Comparison of ENCODE assay signal across 25 mouse cellular contexts in genomic region chr2:103913252-103913650, GRCm38 (mm10). TPM values are rescaled to one million over a fixed set of nuclear protein-coding genes. Genes with fewer than 3 reads are reported as not detected.
DNase-seq lines count a peak whose midpoint lies in the region; ATAC-seq and TF ChIP-seq lines count a peak whose summit lies in the region.
"Had no signal": no experiment of that assay in that cellular context is flagged by ENCODE, and none has a peak within 500 bp of the region (broad histone marks: within the 10 kb centered on the region; RNA-seq: fewer than 3 reads in every experiment).

No protein-coding gene starts in this region.

- H3K27me3 ChIP-seq in liver, embryonic 13.5 days = no peaks in the 10 kb centered on the region
- 0 out of 2 replicates have a peak, but pooled peaks cover 2% of the 10 kb centered on the region for H3K27me3 ChIP-seq in liver, embryonic 12.5 days (replicated peaks)
- no peaks in the 10 kb centered on the region for H3K27me3 ChIP-seq in midbrain, postnatal 0 days (ENCODE audit: insufficient read depth, low read length)
- no peaks in the 10 kb centered on the region for H3K27me3 ChIP-seq in midbrain, embryonic 10.5 days (ENCODE audit: low read depth, poor library complexity, severe bottlenecking)
- H3K27me3 ChIP-seq: embryonic facial prominence, embryonic 12.5 days; forebrain, embryonic 12.5 days had no signal

- ATAC-seq in liver, embryonic 13.5 days (ENCODE audit: low read depth) = no peak
- ATAC-seq in liver, embryonic 12.5 days = no peak
- 0 out of 2 replicates have a peak, but pooled peaks have one; percentile 47 for ATAC-seq in midbrain, postnatal 0 days (ENCODE audit: low FRiP score)
- ATAC-seq: CD4-positive, CD25-positive, alpha-beta regulatory T cell, adult 4 months; liver, postnatal 0 days had no signal

- no peak overlapping the region for H3K4me3 ChIP-seq in liver, embryonic 13.5 days (replicated peaks)
- no peak overlapping the region for H3K4me3 ChIP-seq in liver, embryonic 12.5 days
- no peak overlapping the region for H3K4me3 ChIP-seq in midbrain, postnatal 0 days (ENCODE audit: low read depth, low read length)
- H3K4me3 ChIP-seq in midbrain, embryonic 10.5 days = no peak overlapping the region
- H3K4me3 ChIP-seq: embryonic facial prominence, embryonic 12.5 days; erythroblast, embryonic 14.5 days; forebrain, embryonic 12.5 days; heart, embryonic 15.5 days; left cerebral cortex, adult 2 months had no signal

- H3K9ac ChIP-seq in liver, embryonic 13.5 days = no peak overlapping the region
- H3K9ac ChIP-seq in liver, embryonic 12.5 days = no peak overlapping the region
- H3K9ac ChIP-seq in midbrain, postnatal 0 days (replicated peaks; ENCODE audit: low read length, poor library complexity, severe bottlenecking) = no peak overlapping the region
- H3K9ac ChIP-seq: embryonic facial prominence, embryonic 12.5 days; forebrain, embryonic 12.5 days; heart, embryonic 15.5 days; liver, postnatal 0 days had no signal

- peak; percentile 81 for DNase-seq in heart, adult 11 months
- DNase-seq in heart, adult 8-10 months (ENCODE audit: low spot score) = no peak
- no peak for DNase-seq in liver, embryonic 13.5 days
- no peak for DNase-seq in midbrain, postnatal 0 days (ENCODE audit: low spot score)
- DNase-seq in midbrain, embryonic 10.5 days (ENCODE audit: low spot score) = no peak
- DNase-seq in retina, embryonic 14.5 days (ENCODE audit: low spot score) = no peak
- DNase-seq: adrenal gland, postnatal 14 days; cerebellum, adult 9-10 months; gastrocnemius, postnatal 25 days; heart, postnatal 36 days; kidney, adult 2 months; liver; liver, postnatal 0 days; midbrain, embryonic 14.5 days; retina, postnatal 1 day; right cerebral cortex, postnatal 25 days had no signal

- H3K36me3 ChIP-seq in liver, embryonic 13.5 days = peaks cover 20% of the 10 kb centered on the region; the same call in 1 of the 2 replicates
- H3K36me3 ChIP-seq in liver, embryonic 12.5 days = 0 out of 2 replicates have a peak, but pooled peaks cover 5% of the 10 kb centered on the region
- no peaks in the 10 kb centered on the region for H3K36me3 ChIP-seq in midbrain, postnatal 0 days (ENCODE audit: insufficient read depth, low read length)
- H3K36me3 ChIP-seq in midbrain, embryonic 10.5 days = no peaks in the 10 kb centered on the region
- H3K36me3 ChIP-seq: embryonic facial prominence, embryonic 12.5 days; forebrain, embryonic 12.5 days; heart, embryonic 15.5 days had no signal

- H3K4me1 ChIP-seq in liver, embryonic 13.5 days (replicated peaks) = peaks cover 34% of the 10 kb centered on the region
- H3K4me1 ChIP-seq in liver, embryonic 12.5 days = peaks cover 40% of the 10 kb centered on the region
- H3K4me1 ChIP-seq in midbrain, postnatal 0 days (ENCODE audit: insufficient read depth, low read length) = no peaks in the 10 kb centered on the region
- H3K4me1 ChIP-seq in midbrain, embryonic 10.5 days = no peaks in the 10 kb centered on the region
- H3K4me1 ChIP-seq: embryonic facial prominence, embryonic 12.5 days; forebrain, embryonic 12.5 days; heart, embryonic 15.5 days had no signal

- TF ChIP-seq CTCF in midbrain, postnatal 0 days (IDR thresholded peaks at IDR 0.05) = no peak

- WGBS in liver, embryonic 13.5 days (ENCODE audit: insufficient replicate concordance) = 63% methylated on average over 6 of the region's 6 CpGs
- 66% methylated on average over 6 of the region's 6 CpGs for WGBS in liver, embryonic 12.5 days (ENCODE audit: insufficient replicate concordance)
- WGBS in midbrain, postnatal 0 days = 76% methylated on average over 6 of the region's 6 CpGs
- WGBS in midbrain, embryonic 10.5 days = 87% methylated on average over 6 of the region's 6 CpGs

- H3K9me3 ChIP-seq in liver, embryonic 13.5 days (replicated peaks) = no peaks in the 10 kb centered on the region
- no peaks in the 10 kb centered on the region for H3K9me3 ChIP-seq in liver, embryonic 12.5 days (replicated peaks)
- H3K9me3 ChIP-seq in midbrain, postnatal 0 days (ENCODE audit: low read length) = no peaks in the 10 kb centered on the region
- H3K9me3 ChIP-seq in midbrain, embryonic 10.5 days (replicated peaks) = no peaks in the 10 kb centered on the region
- H3K9me3 ChIP-seq: embryonic facial prominence, embryonic 12.5 days; forebrain, embryonic 12.5 days; heart, embryonic 15.5 days had no signal

- no peak overlapping the region for H3K4me2 ChIP-seq in liver, embryonic 13.5 days
- no peak overlapping the region for H3K4me2 ChIP-seq in liver, embryonic 12.5 days
- no peak overlapping the region for H3K4me2 ChIP-seq in midbrain, postnatal 0 days (ENCODE audit: low read depth, low read length, poor library complexity, severe bottlenecking)
- H3K4me2 ChIP-seq: embryonic facial prominence, embryonic 12.5 days; forebrain, embryonic 12.5 days; heart, embryonic 15.5 days had no signal

- 0 out of 2 replicates have a peak overlapping the region, but pooled peaks have one; percentile 19 for H3K27ac ChIP-seq in liver, embryonic 13.5 days
- H3K27ac ChIP-seq in liver, embryonic 12.5 days = no peak overlapping the region
- 0 out of 2 replicates have a peak overlapping the region, but pooled peaks have one; percentile 12 for H3K27ac ChIP-seq in midbrain, postnatal 0 days (ENCODE audit: low read depth, low read length)
- H3K27ac ChIP-seq in midbrain, embryonic 10.5 days (replicated peaks) = no peak overlapping the region
- H3K27ac ChIP-seq: embryonic facial prominence, embryonic 12.5 days; forebrain, embryonic 12.5 days; heart, embryonic 15.5 days; kidney, postnatal 0 days; left cerebral cortex, adult 2 months; macrophage had no signal

RNA-seq across cellular contexts. Expression of gene Lmo2, which starts 44.5 kb away (rescaled TPM):
- total RNA-seq in heart, adult 8-10 months (2022) = 10 to 100 TPM; 25.6 to 27.7 (median 26.0) TPM
- polyA plus RNA-seq in liver, embryonic 13.5 days (2015; fragmentation: Nextera tagmentation; extraction: Ambion mirVana) = 156 and 167 TPM in 2 replicates
- 188 and 194 TPM in 2 replicates for polyA plus RNA-seq in liver, embryonic 12.5 days (2016; fragmentation: Nextera tagmentation; extraction: Ambion mirVana)
- 16.1 and 22.2 TPM in 2 replicates for total RNA-seq in midbrain, postnatal 0 days (2014; rRNA removed)
- 22.9 and 23.4 TPM in 2 replicates for polyA plus RNA-seq in midbrain, postnatal 0 days (2015; fragmentation: Nextera tagmentation; extraction: Ambion mirVana)
- 18.7 and 19.3 TPM in 2 replicates for polyA plus RNA-seq in midbrain, embryonic 10.5 days (2016; fragmentation: Nextera tagmentation; extraction: Ambion mirVana)

Comparison
In these comparisons a context has a peak if more than half of its experiments do, and no peak if none do; other contexts are left out.
1. H3K27ac ChIP-seq: peak in liver, embryonic 13.5 days (single experiment) and midbrain, postnatal 0 days (single experiment); none in liver, embryonic 12.5 days (single experiment) and midbrain, embryonic 10.5 days (single experiment).